Mouse (Mus musculus) induced T-regulatory cell, adult 2 months (primary cell): Measurements from ENCODE around the gene Pla2g7.
A peak's percentile ranks its signal among the peaks of the same experiment; 100 is the strongest.

Source experiments
- DNase-seq: peaks from one replicate; pipeline ENCODE4 v3.0.0-alpha.2; 2012; ENCODE audit warnings: low read depth

Gene Pla2g7

DNA sequence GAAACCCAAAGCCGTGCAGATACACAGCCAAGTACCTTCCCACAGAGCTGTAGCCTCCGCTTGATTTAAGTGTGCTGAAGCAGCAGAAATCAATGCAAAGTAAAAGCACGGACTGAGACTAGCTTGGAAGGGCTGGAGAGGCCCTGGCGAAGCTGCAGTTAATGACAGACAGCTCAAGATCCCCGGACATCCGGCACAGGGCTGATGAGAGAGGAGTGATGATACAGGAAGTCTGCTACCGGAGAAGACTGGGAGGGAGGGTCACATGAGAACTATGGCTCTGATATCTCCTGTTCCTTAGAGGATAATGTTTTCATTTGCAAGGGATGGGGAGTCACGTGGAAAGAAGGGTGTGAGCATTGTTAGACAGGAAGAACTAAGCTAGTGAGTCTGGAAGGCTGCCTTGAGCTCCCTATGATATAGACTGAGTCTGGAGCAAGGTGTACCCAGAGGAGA is 13.1 kb downstream of the Pla2g7 start:
- DNase-seq: no peak

DNA sequence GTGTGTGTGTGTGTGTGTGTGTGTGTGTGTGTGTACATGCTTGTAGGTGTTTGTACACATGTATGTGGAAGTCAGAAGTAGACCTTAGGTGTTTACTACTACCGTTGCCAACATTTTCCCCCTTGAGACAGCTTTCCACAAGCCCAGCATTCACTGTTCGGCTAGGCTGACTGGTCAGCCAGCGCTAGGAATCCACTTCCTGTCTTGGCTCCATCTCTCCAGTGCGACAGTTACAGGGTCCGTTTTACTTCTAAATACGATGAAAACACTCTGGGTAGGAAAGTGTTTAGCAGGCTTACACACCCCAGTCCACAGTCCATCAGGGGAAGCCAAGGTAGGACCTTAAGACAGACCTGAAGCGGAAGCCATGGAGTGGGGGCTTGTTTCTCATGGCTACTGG is 16.9 kb downstream of the Pla2g7 start:
- DNase-seq: no peak

GRCm38 (mm10) chr17:43587278-43587677 is 19.4 kb downstream of the Pla2g7 start:
- DNase-seq: no peak

GRCm38 (mm10) chr17:43589750-43590149 is 21.9 kb downstream of the Pla2g7 start:
- no peak for DNase-seq

DNA sequence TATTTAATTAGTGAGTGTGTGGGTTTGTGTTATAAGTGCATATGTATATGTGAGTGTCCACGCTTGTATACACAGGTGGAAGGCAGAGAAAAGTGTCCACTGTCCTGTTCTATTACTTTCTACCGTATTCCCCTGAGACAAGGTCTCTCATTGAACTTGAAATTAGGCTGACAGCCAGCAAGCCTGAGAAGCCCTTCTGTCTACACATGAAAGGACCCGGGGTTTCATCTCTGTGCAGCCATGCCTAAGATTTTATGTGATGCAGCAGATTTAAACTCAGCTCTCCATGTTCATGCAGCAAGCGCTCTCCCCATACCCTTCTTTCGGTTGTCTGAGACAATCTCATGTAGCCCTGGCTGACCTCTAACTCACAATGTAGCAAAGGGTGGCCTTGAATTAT is 22.6 kb downstream of the Pla2g7 start:
- no peak for DNase-seq

GRCm38 (mm10) chr17:43592296-43593291 is 24.7 kb downstream of the Pla2g7 start:
- DNase-seq: no peak

DNA sequence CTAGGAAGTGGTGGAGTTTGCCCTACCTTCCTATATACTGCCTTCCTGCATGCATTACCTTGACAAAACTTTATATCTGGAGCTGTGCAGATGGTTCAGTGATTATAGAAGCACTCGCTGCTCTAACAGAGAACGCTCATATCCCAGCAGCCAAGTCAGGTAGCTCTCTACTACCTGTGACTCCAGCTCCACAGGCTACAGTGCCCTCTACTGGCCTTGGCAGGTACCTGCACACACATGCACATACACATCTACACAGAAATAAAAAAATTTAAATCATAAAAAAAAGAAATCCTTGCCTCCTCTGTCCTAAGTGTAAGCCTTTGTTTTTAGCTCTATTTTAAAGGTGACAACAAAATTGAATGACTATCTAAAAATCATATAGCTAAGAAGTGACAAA is 29.8 kb downstream of the Pla2g7 start:
- DNase-seq: no peak

DNA sequence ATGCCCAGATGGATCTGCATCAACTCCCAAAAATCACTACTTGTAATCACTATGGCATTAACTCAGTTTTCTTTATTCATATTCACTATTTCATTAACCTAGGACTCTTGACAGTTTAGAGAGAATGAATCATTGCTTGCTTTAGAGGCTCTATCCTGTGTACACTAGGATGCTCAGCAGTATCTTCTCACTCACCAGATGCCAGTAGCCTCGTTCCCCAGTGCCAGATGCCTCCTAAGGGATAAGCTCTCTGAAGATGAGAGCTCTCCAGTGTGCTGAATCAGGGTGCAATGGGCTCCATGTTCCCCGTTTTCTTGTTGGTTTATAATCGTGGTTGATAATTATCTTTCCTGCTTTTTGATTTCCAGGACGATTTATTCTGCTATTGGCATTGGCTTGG is 30.8 kb downstream of the Pla2g7 start:
- no peak for DNase-seq

DNA sequence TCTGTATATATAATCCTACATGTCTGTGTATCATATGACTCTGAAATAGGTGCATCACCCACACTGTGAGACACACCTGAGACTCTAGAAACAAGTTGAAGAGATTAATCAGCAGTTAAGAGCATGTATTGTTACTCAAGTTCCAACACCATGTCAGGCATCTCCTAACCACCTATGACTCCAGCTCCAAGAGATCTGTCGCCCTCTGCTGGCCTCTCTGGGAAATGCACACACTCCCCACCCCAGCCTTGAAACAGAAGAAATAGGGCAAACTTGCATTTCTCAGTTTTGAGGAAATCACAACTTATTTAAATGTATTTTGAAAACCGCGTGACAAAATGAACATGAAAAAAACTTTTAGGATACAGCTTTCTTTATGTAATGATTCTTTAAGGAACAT is 38.8 kb downstream of the Pla2g7 start:
- DNase-seq: peak; percentile 69

DNA sequence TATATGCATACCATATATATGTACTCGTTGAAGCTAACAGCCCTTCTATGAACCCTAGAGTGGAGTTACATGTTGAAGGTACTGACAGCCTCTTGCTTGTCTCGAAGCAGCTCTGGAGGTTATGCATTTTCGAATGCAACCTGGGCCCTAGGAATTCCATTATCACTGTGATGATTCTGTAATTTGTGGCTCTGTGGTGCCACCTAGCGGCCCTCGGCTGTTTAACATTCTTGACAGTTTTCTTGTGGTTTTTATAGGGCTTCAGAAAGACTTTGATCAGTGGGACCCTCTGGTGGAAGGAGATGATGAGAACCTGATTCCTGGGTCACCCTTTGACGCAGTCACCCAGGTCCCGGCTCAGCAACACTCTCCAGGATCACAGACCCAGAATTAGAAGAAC is 43.7 kb downstream of the Pla2g7 start:
- peak; percentile 64 for DNase-seq

DNA sequence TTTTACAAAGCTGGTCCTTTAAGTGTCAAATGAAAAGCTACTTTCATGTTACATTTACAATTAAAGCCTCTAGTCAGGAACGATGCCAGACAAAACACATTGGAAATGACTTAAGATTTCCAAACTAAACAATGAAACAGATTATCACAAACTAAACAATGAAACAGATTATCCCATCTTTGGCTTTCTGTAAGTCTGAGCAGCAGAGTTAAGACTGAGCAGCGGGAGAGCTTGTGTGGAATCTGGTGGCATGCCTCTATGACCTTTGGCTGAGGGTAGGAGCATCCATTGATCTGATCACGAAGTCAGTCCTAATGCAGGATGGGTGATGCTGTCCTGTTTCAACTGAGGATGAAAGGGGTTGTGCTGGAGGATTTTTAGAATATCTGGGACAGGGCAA is 44.3 kb downstream of the Pla2g7 start:
- no peak for DNase-seq

GRCm38 (mm10) chr17:43619156-43619555 is 51.3 kb downstream of the Pla2g7 start:
- DNase-seq: no peak

DNA sequence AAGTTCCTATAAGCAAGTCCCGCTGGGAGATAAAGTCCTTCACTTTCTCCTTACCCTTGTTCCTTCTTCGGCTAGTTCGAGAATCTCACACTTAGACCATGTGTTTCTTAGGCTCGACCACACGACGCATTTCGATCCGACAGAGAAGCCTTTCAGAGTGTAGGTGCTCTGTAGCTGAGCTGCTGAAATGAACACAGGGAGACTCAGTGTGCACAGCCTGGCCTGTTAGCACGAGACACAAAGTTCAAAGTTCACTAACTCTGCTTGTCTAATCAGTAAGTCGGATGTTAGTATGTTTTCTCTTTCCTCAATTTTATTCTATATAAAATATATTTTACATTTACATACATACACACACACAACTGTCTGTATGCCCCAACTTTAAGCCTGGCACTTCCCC is 54.2 kb downstream of the Pla2g7 start:
- DNase-seq: no peak

- no peak for DNase-seq
These were observed 60.3 kb downstream of the Pla2g7 start for GRCm38 (mm10) chr17:43628246-43628645.

- no peak for DNase-seq
These were observed 61.2 kb downstream of the Pla2g7 start for GRCm38 (mm10) chr17:43629026-43629495.

- no peak for DNase-seq
These were observed 61.9 kb downstream of the Pla2g7 start, which contains the start of gene Tdrd6 for GRCm38 (mm10) chr17:43629496-43630426. Tdrd6 (minus strand) TSS chr17:43630299.

DNA sequence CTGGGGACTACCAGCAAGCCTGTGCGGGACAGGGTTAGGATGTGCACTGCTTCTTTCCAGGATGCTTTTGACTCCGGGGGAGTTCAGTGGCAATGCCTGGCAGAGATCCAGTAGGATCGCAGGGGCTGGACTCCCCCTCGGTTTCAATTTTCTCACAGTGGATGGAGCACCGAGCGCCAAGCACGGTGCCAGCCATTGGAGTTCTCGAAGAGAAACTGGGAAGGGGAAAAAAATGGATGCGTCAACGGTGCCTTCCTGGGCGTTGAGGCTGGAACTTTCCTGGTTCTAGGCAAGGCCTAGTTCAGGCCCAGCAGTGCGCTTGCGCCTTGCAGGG is 62.5 kb downstream of the Pla2g7 start:
- no peak for DNase-seq

GRCm38 (mm10) chr17:43637146-43637545 is 69.2 kb downstream of the Pla2g7 start:
- no peak for DNase-seq

DNA sequence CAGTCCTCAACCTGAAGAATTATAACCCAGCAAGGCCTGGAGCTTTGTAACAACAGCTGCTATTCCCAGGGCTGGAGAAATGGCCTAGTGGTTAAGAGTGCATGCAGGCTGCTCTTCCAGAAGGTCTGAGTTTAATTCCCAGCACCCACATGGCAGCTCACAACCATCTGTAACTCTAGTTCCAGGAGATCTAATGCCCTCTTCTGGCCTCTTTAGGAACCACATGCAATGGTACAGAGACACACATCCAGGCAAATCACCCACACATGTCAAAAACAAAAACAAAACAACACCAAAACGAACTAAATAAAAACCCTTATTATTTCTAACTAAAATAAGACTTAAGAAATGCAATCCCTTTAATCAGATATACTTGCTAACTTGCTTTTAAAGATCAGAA is 72.9 kb downstream of the Pla2g7 start:
- no peak for DNase-seq

GRCm38 (mm10) chr17:43643191-43643590 is 75.3 kb downstream of the Pla2g7 start:
- DNase-seq: no peak

DNA sequence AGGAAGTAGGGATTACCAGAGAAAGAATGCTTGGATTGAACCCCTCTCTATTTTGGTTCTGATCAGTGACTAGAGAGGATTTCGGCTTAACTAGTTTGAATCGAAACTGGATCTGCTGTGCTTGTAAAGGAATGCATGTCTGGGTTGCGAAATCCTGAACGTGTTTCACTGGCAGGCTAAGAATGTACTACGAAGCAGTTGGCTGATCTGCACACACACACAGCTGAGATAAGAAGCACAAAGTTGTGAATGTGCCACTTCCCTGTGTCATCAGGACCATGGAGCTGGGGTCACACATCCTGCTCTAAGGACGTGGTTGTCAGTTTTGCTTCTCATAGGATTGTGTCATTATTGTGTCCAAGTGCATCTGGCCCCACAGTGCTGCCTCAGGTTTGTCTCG is 76.5 kb downstream of the Pla2g7 start:
- DNase-seq: no peak

- peak; percentile 34 for DNase-seq
These were observed 77.2 kb downstream of the Pla2g7 start for GRCm38 (mm10) chr17:43645136-43645535.

DNA sequence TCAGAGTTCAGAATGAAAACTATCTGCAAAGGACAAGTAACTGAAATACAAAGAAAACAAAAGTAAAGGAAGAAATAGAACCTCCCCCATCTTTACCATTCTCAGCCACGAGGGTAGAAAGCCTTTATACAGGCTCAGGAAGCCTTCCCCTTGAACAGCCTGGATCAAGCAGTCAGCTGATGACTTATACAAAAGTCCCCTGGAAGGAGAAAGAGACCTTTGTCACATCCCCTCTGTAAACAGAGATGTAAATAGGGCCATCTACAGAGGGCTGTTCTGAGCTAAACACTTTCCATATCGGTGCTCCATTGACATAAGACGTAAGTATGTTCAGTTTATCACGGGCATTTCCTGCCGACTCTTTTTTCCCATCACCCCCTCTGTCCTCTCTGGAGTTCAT is 79.0 kb downstream of the Pla2g7 start:
- no peak for DNase-seq
